Mouse (Mus musculus): ENCODE results near the gene Cfap43. TPM values are rescaled to one million over a fixed set of nuclear protein-coding genes. Genes with fewer than 3 reads are reported as not detected.

The Cfap43 gene
- polyA plus RNA-seq, 1 experiment from 2014 or later, result 0.19 TPM

GRCm38 (mm10) chr19:47913344-47913743 lies 5.7 kb downstream of the Cfap43 start:
- Histone ChIP-seq H3K9ac (no peak overlapping the region), H3K4me2 (replicated peaks) (no peak overlapping the region), H3K9me3 (no peaks in the 10 kb centered on the region), H3K27ac (no peak overlapping the region), H3K27me3 (no peaks in the 10 kb centered on the region), H3K4me1 (peaks cover 44% of the 10 kb centered on the region), H3K36me3 (peaks cover 8% of the 10 kb centered on the region; the same call in 1 of the 2 replicates), H3K4me3 (no peak overlapping the region)
- WGBS, result 85% methylated on average over 7 of the region's 7 CpGs
- no peak for ATAC-seq (ENCODE audit: insufficient number of reproducible peaks, insufficient read depth, low FRiP score, low TSS enrichment)

- 90% methylated on average over 4 of the region's 4 CpGs for WGBS
- Histone ChIP-seq H3K9ac (no peak overlapping the region), H3K4me1 (peaks cover 31% of the 10 kb centered on the region), H3K9me3 (no peaks in the 10 kb centered on the region), H3K4me3 (no peak overlapping the region), H3K4me2 (replicated peaks) (no peak overlapping the region), H3K27me3 (no peaks in the 10 kb centered on the region), H3K36me3 (peaks cover 8% of the 10 kb centered on the region; the same call in 1 of the 2 replicates), H3K27ac (no peak overlapping the region)
- ATAC-seq (ENCODE audit: insufficient number of reproducible peaks, insufficient read depth, low FRiP score, low TSS enrichment), result no peak
Observed at GRCm38 (mm10) chr19:47910751-47911150, 8.3 kb downstream of the Cfap43 start.

- no peaks in the 10 kb centered on the region for H3K9me3 ChIP-seq
- peak overlapping the region; percentile 59 for H3K4me2 ChIP-seq (replicated peaks)
- H3K36me3 ChIP-seq, result peaks cover 8% of the 10 kb centered on the region; the same call in 1 of the 2 replicates
- peak overlapping the region; percentile 57; the same call in 1 of the 2 replicates for H3K9ac ChIP-seq
- H3K27me3 ChIP-seq, result no peaks in the 10 kb centered on the region
- peaks cover 31% of the 10 kb centered on the region for H3K4me1 ChIP-seq
- WGBS, result 33% methylated on average over 4 of the region's 4 CpGs
- peak overlapping the region; percentile 92 for H3K27ac ChIP-seq
- no peak for ATAC-seq (ENCODE audit: insufficient number of reproducible peaks, insufficient read depth, low FRiP score, low TSS enrichment)
- H3K4me3 ChIP-seq, result peak overlapping the region; percentile 35
Observed at GRCm38 (mm10) chr19:47910117-47910618, 8.9 kb downstream of the Cfap43 start.

- Histone ChIP-seq H3K9ac (peak overlapping the region; percentile 57), H3K27me3 (no peaks in the 10 kb centered on the region), H3K9me3 (no peaks in the 10 kb centered on the region), H3K4me3 (peak overlapping the region; percentile 35), H3K4me1 (peaks cover 31% of the 10 kb centered on the region), H3K36me3 (peaks cover 8% of the 10 kb centered on the region; the same call in 1 of the 2 replicates), H3K4me2 (replicated peaks) (peak overlapping the region; percentile 59), H3K27ac (peak overlapping the region; percentile 92)
- WGBS, result 3% methylated on average over 8 of the region's 10 CpGs
- ATAC-seq (ENCODE audit: insufficient number of reproducible peaks, insufficient read depth, low FRiP score, low TSS enrichment), result peak; percentile 42; the same call in 1 of the 2 replicates
Observed at GRCm38 (mm10) chr19:47909387-47910116, 9.5 kb downstream of the Cfap43 start.

- Histone ChIP-seq H3K27me3 (no peaks in the 10 kb centered on the region), H3K4me3 (peak overlapping the region; percentile 35), H3K9me3 (no peaks in the 10 kb centered on the region), H3K4me2 (replicated peaks) (peak overlapping the region; percentile 59), H3K4me1 (peaks cover 31% of the 10 kb centered on the region), H3K9ac (peak overlapping the region; percentile 57), H3K36me3 (peaks cover 8% of the 10 kb centered on the region; the same call in 1 of the 2 replicates), H3K27ac (peak overlapping the region; percentile 92)
- ATAC-seq (ENCODE audit: insufficient number of reproducible peaks, insufficient read depth, low FRiP score, low TSS enrichment), result peak; percentile 48; the same call in 1 of the 2 replicates
- 18% methylated on average over 6 of the region's 6 CpGs for WGBS
Observed at GRCm38 (mm10) chr19:47908961-47909371, 10.1 kb downstream of the Cfap43 start.

GRCm38 (mm10) chr19:47907596-47907995 lies 11.5 kb downstream of the Cfap43 start:
- Histone ChIP-seq H3K27ac (no peak overlapping the region), H3K4me2 (replicated peaks) (no peak overlapping the region), H3K9me3 (no peaks in the 10 kb centered on the region), H3K9ac (no peak overlapping the region), H3K4me3 (no peak overlapping the region), H3K36me3 (peaks cover 8% of the 10 kb centered on the region; the same call in 1 of the 2 replicates), H3K27me3 (no peaks in the 10 kb centered on the region), H3K4me1 (peaks cover 44% of the 10 kb centered on the region)
- no peak for ATAC-seq (ENCODE audit: insufficient number of reproducible peaks, insufficient read depth, low FRiP score, low TSS enrichment)
- 92% methylated on average over 9 of the region's 9 CpGs for WGBS

- H3K9ac ChIP-seq, result no peak overlapping the region
- ATAC-seq (ENCODE audit: insufficient number of reproducible peaks, insufficient read depth, low FRiP score, low TSS enrichment), result no peak
- 91% methylated on average over 5 of the region's 5 CpGs for WGBS
Observed at GRCm38 (mm10) chr19:47905603-47906002, 13.5 kb downstream of the Cfap43 start.

GRCm38 (mm10) chr19:47905081-47905480 lies 14.0 kb downstream of the Cfap43 start:
- Histone ChIP-seq H3K4me3 (no peak overlapping the region), H3K9me3 (no peaks in the 10 kb centered on the region), H3K27me3 (no peaks in the 10 kb centered on the region), H3K4me2 (replicated peaks) (no peak overlapping the region), H3K36me3 (no peaks in the 10 kb centered on the region), H3K27ac (no peak overlapping the region), H3K9ac (no peak overlapping the region), H3K4me1 (peaks cover 45% of the 10 kb centered on the region)
- WGBS, result 90% methylated on average over 4 of the region's 4 CpGs
- ATAC-seq (ENCODE audit: insufficient number of reproducible peaks, insufficient read depth, low FRiP score, low TSS enrichment), result no peak

More at GRCm38 (mm10) chr19:47905603-47906002, 13.5 kb downstream of the Cfap43 start:
- no peak overlapping the region for H3K4me3 ChIP-seq
- no peak overlapping the region for H3K4me2 ChIP-seq (replicated peaks)
- H3K4me1 ChIP-seq, result peaks cover 50% of the 10 kb centered on the region
- no peak overlapping the region for H3K27ac ChIP-seq
- no peaks in the 10 kb centered on the region for H3K27me3 ChIP-seq
- no peaks in the 10 kb centered on the region for H3K36me3 ChIP-seq
- H3K9me3 ChIP-seq, result no peaks in the 10 kb centered on the region

GRCm38 (mm10) chr19:47903679-47904078 lies 15.4 kb downstream of the Cfap43 start:
- no peak overlapping the region for H3K4me2 ChIP-seq (replicated peaks)
- no peak overlapping the region for H3K4me3 ChIP-seq
- no peaks in the 10 kb centered on the region for H3K36me3 ChIP-seq
- no peak overlapping the region for H3K9ac ChIP-seq
- no peaks in the 10 kb centered on the region for H3K27me3 ChIP-seq
- no peaks in the 10 kb centered on the region for H3K9me3 ChIP-seq
- H3K4me1 ChIP-seq, result peaks cover 31% of the 10 kb centered on the region
- no peak overlapping the region for H3K27ac ChIP-seq
- no peak for ATAC-seq (ENCODE audit: insufficient number of reproducible peaks, insufficient read depth, low FRiP score, low TSS enrichment)
- WGBS, result 42% methylated on average over 4 of the region's 4 CpGs

- Histone ChIP-seq H3K27me3 (no peaks in the 10 kb centered on the region), H3K4me3 (no peak overlapping the region), H3K9ac (no peak overlapping the region), H3K9me3 (no peaks in the 10 kb centered on the region), H3K4me1 (peaks cover 25% of the 10 kb centered on the region), H3K4me2 (replicated peaks) (no peak overlapping the region), H3K27ac (peak overlapping the region; percentile 50), H3K36me3 (peaks cover 6% of the 10 kb centered on the region)
- no peak for ATAC-seq (ENCODE audit: insufficient number of reproducible peaks, insufficient read depth, low FRiP score, low TSS enrichment)
- 57% methylated on average over 13 of the region's 13 CpGs for WGBS
Observed at GRCm38 (mm10) chr19:47902316-47903201, 16.5 kb downstream of the Cfap43 start.

- H3K4me2 ChIP-seq (replicated peaks), result no peak overlapping the region
- no peak overlapping the region for H3K4me3 ChIP-seq
- 76% methylated on average over 10 of the region's 10 CpGs for WGBS
- H3K4me1 ChIP-seq, result peaks cover 25% of the 10 kb centered on the region
- H3K9ac ChIP-seq, result no peak overlapping the region
- H3K27me3 ChIP-seq, result no peaks in the 10 kb centered on the region
- no peaks in the 10 kb centered on the region for H3K9me3 ChIP-seq
- no peak overlapping the region for H3K27ac ChIP-seq
- no peak for ATAC-seq (ENCODE audit: insufficient number of reproducible peaks, insufficient read depth, low FRiP score, low TSS enrichment)
- peaks cover 26% of the 10 kb centered on the region for H3K36me3 ChIP-seq
Observed at GRCm38 (mm10) chr19:47900558-47900957, 18.5 kb downstream of the Cfap43 start.

Measured in embryonic facial prominence, embryonic 12.5 days (tissue).